Mouse (Mus musculus) C2C12 (cell line): Measurements from ENCODE around the gene Ackr2.

Experiments
- CTCF ChIP-seq: IDR thresholded peaks from one replicate; pipeline ENCODE4 v1.5.1; 2011; ENCODE audit not compliant: control insufficient read depth, insufficient read depth, insufficient read length
- FOSL1 ChIP-seq: IDR thresholded peaks from one replicate; pipeline ENCODE4 v1.8.0; 2011; ENCODE audit warnings: mild to moderate bottlenecking, low read length; ENCODE audit not compliant: poor library complexity, insufficient read depth, severe bottlenecking
- MAX ChIP-seq: IDR thresholded peaks from one replicate; pipeline ENCODE4 v1.6.1; 2011; ENCODE audit warnings: mild to moderate bottlenecking, control low read depth

- no peak for TF ChIP-seq CTCF
- no peak for TF ChIP-seq MAX
- TF ChIP-seq FOSL1: no peak
These were observed 27.8 kb downstream of the Ackr2 start for GRCm38 (mm10) chr9:121925959-121926358.
